Mouse (Mus musculus) kidney, embryonic 16.5 days (tissue): ENCODE measurements at regions not wholly inside any gene's neighbourhood (a gene's known extent, or its start where the extent isn't known, plus 50 kb on each side); places are given as distances from the start of the nearest gene placed in this dataset.
A peak's percentile ranks its signal among the peaks of the same experiment; 100 is the strongest.

ENCODE experiments used
- ATAC-seq: fragments of 200-750 bp; cut with Nextera tagmentation; 2 replicates; pipeline ENCODE4 v1.8.0; 2017; ENCODE audit warnings: moderate TSS enrichment; ENCODE audit not compliant: low FRiP score, low TSS enrichment
- H3K27ac ChIP-seq: fragments of 300-500 bp; sonication (generic); 2 replicates; pipeline ENCODE4 v1.5.1; 2014; ENCODE audit warnings: low read length
- H3K27me3 ChIP-seq: fragments of 300-500 bp; sonication (generic); 2 replicates; pipeline ENCODE4 v1.6.1; 2014; ENCODE audit warnings: low read length, control low read depth, mixed read lengths; ENCODE audit not compliant: insufficient read depth
- H3K36me3 ChIP-seq: fragments of 300-500 bp; sonication (generic); 2 replicates; pipeline ENCODE4 v1.6.1; 2014; ENCODE audit warnings: low read length, control low read depth, mixed read lengths; ENCODE audit not compliant: insufficient read depth
- H3K4me1 ChIP-seq: fragments of 300-500 bp; sonication (generic); 2 replicates; pipeline ENCODE4 v1.6.1; 2014; ENCODE audit warnings: low read length, control low read depth, mixed read lengths; ENCODE audit not compliant: insufficient read depth
- H3K4me2 ChIP-seq: fragments of 300-500 bp; sonication (generic); replicated peaks from 2 replicates; pipeline ENCODE4 v1.6.1; 2014; ENCODE audit warnings: low read depth, low read length
- H3K4me3 ChIP-seq: fragments of 300-500 bp; sonication (generic); 2 replicates; pipeline ENCODE4 v1.5.1; 2014; ENCODE audit warnings: mild to moderate bottlenecking, low read length
- H3K9ac ChIP-seq: fragments of 300-500 bp; sonication (generic); replicated peaks from 2 replicates; pipeline ENCODE4 v1.6.1; 2014; ENCODE audit warnings: low read length
- H3K9me3 ChIP-seq: fragments of 300-500 bp; sonication (generic); 2 replicates; pipeline ENCODE4 v1.6.1; 2016; ENCODE audit warnings: low read length, control low read depth
- WGBS: fragments of 180-500 bp; shearing (Covaris S2); extraction: QIAGEN DNeasy Blood & Tissue Kit; methylation state at CpG from one replicate; pipeline ENCODE4 v1.1.7; 2014; 5-methylcytosine and 5-hydroxymethylcytosine counted together

- Histone ChIP-seq H3K9me3 (no peaks in the 10 kb centered on the region), H3K27ac (no peak overlapping the region), H3K4me2 (no peak overlapping the region), H3K36me3 (no peaks in the 10 kb centered on the region), H3K4me1 (no peaks in the 10 kb centered on the region), H3K27me3 (no peaks in the 10 kb centered on the region), H3K4me3 (no peak overlapping the region), H3K9ac (no peak overlapping the region)
- no peak for ATAC-seq
- 66% methylated on average over 5 of the region's 5 CpGs for WGBS
These were observed 125.5 kb upstream of the Kcnj15 start for GRCm38 (mm10) chr16:95131815-95132214.

GRCm38 (mm10) chr16:95138809-95139208 lies 118.5 kb upstream of the Kcnj15 start:
- no peaks in the 10 kb centered on the region for H3K36me3 ChIP-seq
- no peaks in the 10 kb centered on the region for H3K4me1 ChIP-seq
- 36% methylated on average over 3 of the region's 3 CpGs for WGBS
- ATAC-seq: peak; percentile 81
- no peaks in the 10 kb centered on the region for H3K9me3 ChIP-seq
- H3K27ac ChIP-seq: no peak overlapping the region
- no peak overlapping the region for H3K4me2 ChIP-seq
- no peak overlapping the region for H3K4me3 ChIP-seq
- no peaks in the 10 kb centered on the region for H3K27me3 ChIP-seq
- H3K9ac ChIP-seq: no peak overlapping the region

GRCm38 (mm10) chr16:95141510-95142394 lies 115.6 kb upstream of the Kcnj15 start:
- no peaks in the 10 kb centered on the region for H3K9me3 ChIP-seq
- no peak for ATAC-seq
- H3K9ac ChIP-seq: no peak overlapping the region
- H3K4me1 ChIP-seq: no peaks in the 10 kb centered on the region
- no peak overlapping the region for H3K4me3 ChIP-seq
- H3K4me2 ChIP-seq: no peak overlapping the region
- no peak overlapping the region for H3K27ac ChIP-seq
- H3K36me3 ChIP-seq: no peaks in the 10 kb centered on the region
- H3K27me3 ChIP-seq: no peaks in the 10 kb centered on the region
- WGBS: 59% methylated on average over 8 of the region's 8 CpGs

GRCm38 (mm10) chr16:95150499-95150898 lies 106.9 kb upstream of the Kcnj15 start:
- Histone ChIP-seq H3K9ac (no peak overlapping the region), H3K4me2 (no peak overlapping the region), H3K9me3 (no peaks in the 10 kb centered on the region), H3K27ac (no peak overlapping the region), H3K4me3 (no peak overlapping the region), H3K27me3 (no peaks in the 10 kb centered on the region), H3K4me1 (0 out of 2 replicates have a peak, but pooled peaks cover 3% of the 10 kb centered on the region), H3K36me3 (no peaks in the 10 kb centered on the region)
- WGBS: 56% methylated on average over 8 of the region's 8 CpGs
- no peak for ATAC-seq

GRCm38 (mm10) chr16:95151499-95151898 lies 105.9 kb upstream of the Kcnj15 start:
- Histone ChIP-seq H3K4me1 (0 out of 2 replicates have a peak, but pooled peaks cover 3% of the 10 kb centered on the region), H3K4me3 (no peak overlapping the region), H3K27ac (no peak overlapping the region), H3K36me3 (no peaks in the 10 kb centered on the region), H3K4me2 (no peak overlapping the region), H3K27me3 (no peaks in the 10 kb centered on the region), H3K9me3 (no peaks in the 10 kb centered on the region), H3K9ac (no peak overlapping the region)
- no peak for ATAC-seq
- WGBS: 82% methylated on average over 3 of the region's 3 CpGs

GRCm38 (mm10) chr16:95151914-95152313 lies 105.4 kb upstream of the Kcnj15 start:
- 51% methylated on average over 6 of the region's 6 CpGs for WGBS
- Histone ChIP-seq H3K9ac (no peak overlapping the region), H3K27ac (no peak overlapping the region), H3K4me2 (no peak overlapping the region), H3K4me3 (no peak overlapping the region), H3K4me1 (0 out of 2 replicates have a peak, but pooled peaks cover 3% of the 10 kb centered on the region), H3K9me3 (no peaks in the 10 kb centered on the region), H3K36me3 (no peaks in the 10 kb centered on the region), H3K27me3 (no peaks in the 10 kb centered on the region)
- ATAC-seq: no peak

- Histone ChIP-seq H3K36me3 (no peaks in the 10 kb centered on the region), H3K9ac (no peak overlapping the region), H3K4me1 (no peaks in the 10 kb centered on the region), H3K4me3 (no peak overlapping the region), H3K4me2 (no peak overlapping the region), H3K27ac (no peak overlapping the region), H3K27me3 (no peaks in the 10 kb centered on the region), H3K9me3 (no peaks in the 10 kb centered on the region)
- ATAC-seq: no peak
- 53% methylated on average over 13 of the region's 13 CpGs for WGBS
These were observed 104.5 kb upstream of the Kcnj15 start for GRCm38 (mm10) chr16:95152742-95153383.

- H3K4me2 ChIP-seq: no peak overlapping the region
- H3K4me1 ChIP-seq: no peaks in the 10 kb centered on the region
- no peaks in the 10 kb centered on the region for H3K27me3 ChIP-seq
- H3K4me3 ChIP-seq: no peak overlapping the region
- no peak overlapping the region for H3K27ac ChIP-seq
- 78% methylated on average over 7 of the region's 7 CpGs for WGBS
- H3K9me3 ChIP-seq: no peaks in the 10 kb centered on the region
- H3K9ac ChIP-seq: no peak overlapping the region
- no peaks in the 10 kb centered on the region for H3K36me3 ChIP-seq
- ATAC-seq: no peak
These were observed 89.0 kb upstream of the Kcnj15 start for GRCm38 (mm10) chr16:95168349-95168748.

- Histone ChIP-seq H3K27ac (no peak overlapping the region), H3K4me2 (no peak overlapping the region), H3K9me3 (no peaks in the 10 kb centered on the region), H3K4me3 (no peak overlapping the region), H3K9ac (no peak overlapping the region), H3K36me3 (no peaks in the 10 kb centered on the region), H3K4me1 (no peaks in the 10 kb centered on the region), H3K27me3 (no peaks in the 10 kb centered on the region)
- no peak for ATAC-seq
- WGBS: 100% methylated on average over 1 of the region's 1 CpGs
These were observed 88.0 kb upstream of the Kcnj15 start for GRCm38 (mm10) chr16:95169346-95169745.

GRCm38 (mm10) chr16:95180562-95180961 lies 76.8 kb upstream of the Kcnj15 start:
- 85% methylated on average over 5 of the region's 5 CpGs for WGBS
- no peak overlapping the region for H3K27ac ChIP-seq
- no peak overlapping the region for H3K4me3 ChIP-seq
- ATAC-seq: no peak
- no peaks in the 10 kb centered on the region for H3K9me3 ChIP-seq
- no peak overlapping the region for H3K9ac ChIP-seq
- no peaks in the 10 kb centered on the region for H3K36me3 ChIP-seq
- no peaks in the 10 kb centered on the region; the same call in 1 of the 2 replicates for H3K4me1 ChIP-seq
- H3K27me3 ChIP-seq: no peaks in the 10 kb centered on the region
- H3K4me2 ChIP-seq: no peak overlapping the region
